Mouse (Mus musculus): Measurements from ENCODE around the gene 4930519G04Rik. TPM values are rescaled to one million over a fixed set of nuclear protein-coding genes. Genes with fewer than 3 reads are reported as not detected.
"Not testable (repeated sequence)": the region's sequence is repeated elsewhere in the genome, so short reads cannot be mapped to it uniquely, and the experiment has no call there.

4930519G04Rik gene
- total RNA-seq, 2 experiments from 2014 or later = not detected

GRCm38 (mm10) chr5:114842155-114842554, 11.3 kb upstream of the 4930519G04Rik start:
- not testable (repeated sequence) for DNase-seq

- DNase-seq = no peak
These were observed 10.8 kb upstream of the 4930519G04Rik start for GRCm38 (mm10) chr5:114842674-114843073.

- DNase-seq = not testable (repeated sequence)
These were observed 9.1 kb upstream of the 4930519G04Rik start for GRCm38 (mm10) chr5:114844371-114844770.

GRCm38 (mm10) chr5:114851565-114852236, 1.8 kb upstream of the 4930519G04Rik start:
- DNase-seq = no peak

- no peak for DNase-seq
These were observed 5.1 kb downstream of the 4930519G04Rik start, which contains the start of gene Gm9936 for GRCm38 (mm10) chr5:114858582-114858981. Gm9936 (minus strand) TSS chr5:114858682.

GRCm38 (mm10) chr5:114859253-114859652, 5.8 kb downstream of the 4930519G04Rik start:
- DNase-seq = no peak

GRCm38 (mm10) chr5:114861730-114862129, 8.3 kb downstream of the 4930519G04Rik start:
- no peak for DNase-seq

GRCm38 (mm10) chr5:114864813-114865212, 11.3 kb downstream of the 4930519G04Rik start:
- DNase-seq = no peak

GRCm38 (mm10) chr5:114865279-114865678, 11.8 kb downstream of the 4930519G04Rik start:
- DNase-seq = no peak

GRCm38 (mm10) chr5:114875858-114876257, 22.4 kb downstream of the 4930519G04Rik start:
- no peak for DNase-seq

- DNase-seq = no peak
These were observed 22.9 kb downstream of the 4930519G04Rik start for GRCm38 (mm10) chr5:114876331-114876730.

GRCm38 (mm10) chr5:114877487-114877886, 24.0 kb downstream of the 4930519G04Rik start:
- DNase-seq = no peak

GRCm38 (mm10) chr5:114879399-114879798, 25.9 kb downstream of the 4930519G04Rik start:
- DNase-seq = no peak

- not testable (repeated sequence) for DNase-seq
These were observed 28.9 kb downstream of the 4930519G04Rik start for GRCm38 (mm10) chr5:114882319-114882718.

- no peak for DNase-seq
These were observed 29.6 kb downstream of the 4930519G04Rik start for GRCm38 (mm10) chr5:114883022-114883421.

- no peak for DNase-seq
These were observed 33.3 kb downstream of the 4930519G04Rik start for GRCm38 (mm10) chr5:114886801-114887200.

- DNase-seq = no peak
These were observed 35.5 kb downstream of the 4930519G04Rik start for GRCm38 (mm10) chr5:114888995-114889394.

GRCm38 (mm10) chr5:114895542-114895941, 42.1 kb downstream of the 4930519G04Rik start:
- DNase-seq = no peak

- no peak for DNase-seq
These were observed 43.4 kb downstream of the 4930519G04Rik start, which contains the start of gene Oasl2 for GRCm38 (mm10) chr5:114896688-114897373. Oasl2 (plus strand) TSS chr5:114896936.

GRCm38 (mm10) chr5:114897374-114897793, 43.9 kb downstream of the 4930519G04Rik start:
- DNase-seq = peak; percentile 14

GRCm38 (mm10) chr5:114898857-114899256, 45.4 kb downstream of the 4930519G04Rik start:
- no peak for DNase-seq

GRCm38 (mm10) chr5:114902413-114902812, 48.9 kb downstream of the 4930519G04Rik start:
- no peak for DNase-seq

- DNase-seq = no peak
These were observed 55.3 kb downstream of the 4930519G04Rik start for GRCm38 (mm10) chr5:114908598-114909305.

Measured in gastrocnemius, postnatal 25 days (tissue).